Mouse (Mus musculus): ENCODE measurements around the gene 4930535I16Rik.

4930535I16Rik gene

DNA sequence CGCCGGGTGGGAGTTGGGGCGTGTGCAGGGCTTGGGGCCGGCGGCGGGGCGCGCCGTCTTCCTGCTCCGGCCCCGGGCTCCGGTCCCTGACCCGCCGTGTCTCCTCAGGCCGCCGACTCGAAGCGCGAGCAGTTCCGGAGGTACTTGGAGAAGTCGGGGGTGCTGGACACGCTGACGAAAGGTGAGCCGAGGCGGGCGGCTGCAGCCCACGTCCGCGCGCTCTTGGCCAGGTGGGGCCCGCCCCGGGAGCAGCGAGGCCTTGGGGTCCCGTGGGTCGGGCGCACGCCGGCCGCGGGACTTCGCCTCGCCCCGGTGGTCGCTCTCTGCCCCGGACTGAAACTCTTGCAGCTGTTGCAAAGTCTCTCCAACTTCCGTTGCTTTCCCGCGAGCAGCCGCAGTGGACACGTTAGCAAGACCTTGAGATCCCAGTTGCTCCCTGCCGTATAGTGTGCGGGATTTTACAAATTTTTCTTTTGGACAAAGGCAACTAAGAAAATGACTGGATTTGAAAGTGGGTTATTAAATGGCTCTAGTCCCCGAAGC is 12.6 kb downstream of the 4930535I16Rik start:
- DNase-seq (ENCODE audit: low read depth) = no peak

GRCm38 (mm10) chr4:123904333-123905125 is 13.3 kb downstream of the 4930535I16Rik start, which contains the start of gene Mycbp:
Gene Mycbp, plus strand, starts transcription at chr4:123904832.
- DNase-seq (ENCODE audit: low read depth) = peak; percentile 91

GRCm38 (mm10) chr4:123903432-123903831 is 14.4 kb downstream of the 4930535I16Rik start:
- DNase-seq (ENCODE audit: low read depth) = no peak

DNA sequence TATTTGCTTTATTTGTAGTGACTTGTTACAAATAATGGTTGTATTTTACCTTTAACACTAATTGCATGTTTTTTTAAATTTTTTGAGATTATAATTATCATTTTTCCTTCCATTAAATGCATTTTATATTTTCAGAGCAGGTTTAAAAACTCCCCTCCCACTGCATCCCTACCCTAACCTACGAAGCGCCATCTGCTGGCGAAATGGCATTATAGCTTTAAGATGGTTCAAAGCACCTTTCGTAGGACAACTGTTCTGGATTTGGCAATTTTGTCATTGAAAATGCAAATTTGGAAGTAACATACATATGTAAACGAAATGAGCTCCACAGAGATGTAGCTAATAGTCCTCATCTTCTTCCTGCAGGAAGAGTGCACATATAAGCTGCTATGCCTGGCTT is 19.1 kb downstream of the 4930535I16Rik start:
- DNase-seq (ENCODE audit: low read depth) = no peak

DNA sequence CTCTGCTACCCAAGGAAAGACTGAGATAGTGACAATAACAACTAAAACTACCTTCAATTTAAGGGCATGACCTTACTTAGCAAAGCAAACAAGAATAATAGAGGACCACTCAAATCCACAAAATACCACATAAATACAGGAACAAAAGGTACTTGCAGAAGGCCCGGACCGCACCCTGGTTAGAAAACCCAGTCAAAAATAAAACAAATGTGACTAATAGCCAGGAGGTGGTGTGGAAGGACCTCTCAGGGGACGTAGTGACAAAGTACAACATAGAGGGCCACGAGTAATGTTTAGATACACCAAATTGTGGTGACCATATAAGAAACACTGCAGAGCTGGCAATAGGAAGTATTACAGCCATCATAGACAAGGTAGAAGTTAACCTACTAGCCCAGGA is 23.5 kb downstream of the 4930535I16Rik start:
- no peak for DNase-seq (ENCODE audit: low read depth)

GRCm38 (mm10) chr4:123893726-123894125 is 24.1 kb downstream of the 4930535I16Rik start:
- no peak for DNase-seq (ENCODE audit: low read depth)

Data from c-Kit-positive CD71-negative TER-119-negative erythroid progenitor cells, embryonic 14.5 days (primary cell).